Mouse (Mus musculus) forebrain, embryonic 16.5 days (tissue): ENCODE results near the gene Arih2. TPM values are rescaled to one million over a fixed set of nuclear protein-coding genes. Genes with fewer than 3 reads are reported as not detected.
"Not testable (repeated sequence)": the region's sequence is repeated elsewhere in the genome, so short reads cannot be mapped to it uniquely, and the experiment has no call there.

Source experiments
- ATAC-seq: fragments of 200-750 bp; cut with Nextera tagmentation; 2 replicates; pipeline ENCODE4 v1.8.0; 2017; ENCODE audit warnings: mild to moderate bottlenecking, moderate library complexity
- H3K27ac ChIP-seq: fragments of 300-500 bp; sonication (generic); 2 replicates; pipeline ENCODE4 v1.5.1; 2014; ENCODE audit warnings: low read length, control low read depth
- H3K27me3 ChIP-seq: fragments of 300-500 bp; sonication (generic); replicated peaks from 2 replicates; pipeline ENCODE4 v1.6.1; 2014; ENCODE audit warnings: low read length; ENCODE audit not compliant: control insufficient read depth, insufficient read depth
- H3K36me3 ChIP-seq: fragments of 300-500 bp; sonication (generic); 2 replicates; pipeline ENCODE4 v1.6.1; 2014; ENCODE audit not compliant: control insufficient read depth, insufficient read depth
- H3K4me1 ChIP-seq: fragments of 300-500 bp; sonication (generic); replicated peaks from 2 replicates; pipeline ENCODE4 v1.6.1; 2014; ENCODE audit warnings: low read length; ENCODE audit not compliant: control insufficient read depth, insufficient read depth
- H3K4me2 ChIP-seq: fragments of 300-500 bp; sonication (generic); 2 replicates; pipeline ENCODE4 v1.6.1; 2014; ENCODE audit warnings: mild to moderate bottlenecking, low read length, control low read depth
- H3K4me3 ChIP-seq: fragments of 300-500 bp; sonication (generic); replicated peaks from 2 replicates; pipeline ENCODE4 v1.5.1; 2014; ENCODE audit warnings: mild to moderate bottlenecking, low read length, control low read depth
- H3K9ac ChIP-seq: fragments of 300-500 bp; sonication (generic); replicated peaks from 2 replicates; pipeline ENCODE4 v1.6.1; 2014; ENCODE audit warnings: low read depth, low read length, control low read depth
- H3K9me3 ChIP-seq: fragments of 300-500 bp; sonication (generic); 2 replicates; pipeline ENCODE4 v1.6.1; 2016; ENCODE audit warnings: low read length; ENCODE audit not compliant: control insufficient read depth
- WGBS: fragments of 180-500 bp; shearing (Covaris S2); extraction: QIAGEN DNeasy Blood & Tissue Kit; methylation state at CpG from one replicate; pipeline ENCODE4 v1.1.7; 2014; 5-methylcytosine and 5-hydroxymethylcytosine counted together
- polyA plus RNA-seq: library from polyadenylated mRNA; unstranded; fragments of >200 nt; fragmentation: Nextera tagmentation; extraction: Ambion mirVana; gene quantifications from 2 replicates; pipeline ENCODE4 v1.2.1, GENCODE M21; 2015

Gene Arih2
- polyA plus RNA-seq, 1 experiment from 2014 or later = 61.8 TPM

DNA sequence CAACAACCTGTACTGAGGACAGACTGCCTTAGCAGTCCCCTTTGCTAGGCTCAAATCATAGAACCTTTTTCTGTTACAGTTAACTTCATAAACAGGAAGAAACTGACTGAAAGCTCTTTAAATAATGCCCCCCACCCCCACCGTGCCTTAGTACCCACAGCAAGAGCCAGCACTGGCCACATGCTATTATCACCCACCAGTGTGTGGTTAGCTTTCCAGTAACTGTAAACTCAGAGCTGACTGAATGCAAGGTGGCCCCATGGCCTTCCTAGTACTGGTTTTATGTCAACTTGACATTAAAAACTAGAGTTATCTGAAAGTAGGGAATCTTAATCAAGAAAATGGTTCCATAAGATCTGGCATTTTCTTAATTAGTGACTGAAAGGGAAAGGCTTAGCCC is 18.5 kb downstream of the Arih2 start:
- Histone ChIP-seq H3K27ac (no peak overlapping the region), H3K4me2 (no peak overlapping the region), H3K36me3 (no peaks in the 10 kb centered on the region), H3K4me1 (no peaks in the 10 kb centered on the region), H3K4me3 (no peak overlapping the region), H3K27me3 (no peaks in the 10 kb centered on the region), H3K9ac (no peak overlapping the region), H3K9me3 (no peaks in the 10 kb centered on the region)
- no peak for ATAC-seq
- 93% methylated on average over 1 of the region's 1 CpGs for WGBS

DNA sequence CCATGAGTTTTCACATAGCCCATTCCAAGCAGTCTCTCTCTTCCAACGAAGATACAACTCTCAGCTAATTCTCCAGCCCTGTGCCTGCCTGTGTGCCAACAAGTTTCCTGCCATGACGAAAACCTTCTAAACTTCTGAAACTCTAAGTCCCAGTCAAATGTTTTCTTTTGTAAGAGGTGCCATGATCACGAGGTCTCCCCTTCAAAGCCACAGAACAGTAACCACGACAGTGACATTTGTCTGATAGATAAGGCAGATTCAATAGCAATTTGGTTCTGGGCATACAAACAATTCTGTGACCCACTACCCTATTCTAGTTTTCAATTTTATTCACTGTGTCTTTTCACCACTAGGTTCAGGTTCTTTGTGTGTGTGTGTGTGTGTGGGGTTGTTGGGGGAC is 21.0 kb downstream of the Arih2 start:
- Histone ChIP-seq H3K9me3 (no peaks in the 10 kb centered on the region), H3K27me3 (no peaks in the 10 kb centered on the region), H3K36me3 (no peaks in the 10 kb centered on the region; the same call in 1 of the 2 replicates), H3K4me3 (no peak overlapping the region), H3K4me2 (no peak overlapping the region), H3K9ac (no peak overlapping the region), H3K27ac (no peak overlapping the region), H3K4me1 (no peaks in the 10 kb centered on the region)
- no peak for ATAC-seq
- WGBS = 86% methylated on average over 4 of the region's 4 CpGs

DNA sequence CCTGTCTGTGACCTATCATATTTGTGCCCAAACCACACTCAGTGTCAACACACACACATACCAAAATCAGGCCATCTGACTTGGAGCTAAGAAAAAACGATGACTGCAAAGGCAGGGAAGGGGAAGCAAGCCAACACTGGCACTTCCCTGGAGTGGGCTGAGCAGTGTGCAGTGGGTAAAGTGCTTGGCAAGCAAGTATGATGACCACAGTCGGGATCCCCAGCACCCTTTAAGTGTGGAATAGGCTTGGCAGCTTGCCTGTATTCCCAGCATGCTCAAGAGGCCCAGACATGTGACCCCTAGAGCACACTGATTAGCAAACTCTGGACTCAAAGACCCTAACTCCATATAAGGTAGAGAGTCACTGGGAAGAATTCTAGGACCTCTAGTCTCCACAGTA is 22.7 kb downstream of the Arih2 start:
- WGBS = 73% methylated on average over 2 of the region's 2 CpGs
- no peak for ATAC-seq

DNA sequence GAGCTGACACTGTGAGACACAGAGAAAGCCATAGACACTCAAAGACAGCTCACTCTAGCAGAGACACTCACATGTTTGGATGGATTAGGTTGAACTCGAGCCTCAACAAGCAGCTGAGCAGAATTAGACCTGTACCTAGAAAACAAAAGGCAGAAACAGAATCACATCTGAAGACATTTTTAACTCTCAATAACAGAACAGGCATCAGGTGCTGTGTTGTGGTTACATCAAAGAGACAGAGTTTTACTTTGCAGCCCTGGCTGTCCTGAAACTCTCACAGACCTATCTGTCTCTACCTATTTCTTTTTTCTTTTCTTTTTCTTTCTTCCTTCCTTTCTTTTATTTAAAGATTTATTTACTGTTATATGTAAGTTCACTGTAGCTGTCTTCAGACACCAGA is 31.9 kb downstream of the Arih2 start:
- Histone ChIP-seq H3K4me1 (no peaks in the 10 kb centered on the region), H3K9ac (no peak overlapping the region), H3K9me3 (no peaks in the 10 kb centered on the region), H3K27ac (no peak overlapping the region), H3K4me3 (no peak overlapping the region), H3K27me3 (no peaks in the 10 kb centered on the region), H3K4me2 (no peak overlapping the region), H3K36me3 (peaks cover 9% of the 10 kb centered on the region; the same call in 1 of the 2 replicates)
- no peak for ATAC-seq
- 90% methylated on average over 1 of the region's 1 CpGs for WGBS

More for the DNA sequence above, 22.7 kb downstream of the Arih2 start:
- H3K9me3 ChIP-seq = no peaks in the 10 kb centered on the region
- H3K9ac ChIP-seq = no peak overlapping the region
- no peaks in the 10 kb centered on the region; the same call in 1 of the 2 replicates for H3K36me3 ChIP-seq
- no peaks in the 10 kb centered on the region for H3K27me3 ChIP-seq
- no peaks in the 10 kb centered on the region for H3K4me1 ChIP-seq
- H3K27ac ChIP-seq = no peak overlapping the region
- no peak overlapping the region for H3K4me2 ChIP-seq
- H3K4me3 ChIP-seq = no peak overlapping the region

DNA sequence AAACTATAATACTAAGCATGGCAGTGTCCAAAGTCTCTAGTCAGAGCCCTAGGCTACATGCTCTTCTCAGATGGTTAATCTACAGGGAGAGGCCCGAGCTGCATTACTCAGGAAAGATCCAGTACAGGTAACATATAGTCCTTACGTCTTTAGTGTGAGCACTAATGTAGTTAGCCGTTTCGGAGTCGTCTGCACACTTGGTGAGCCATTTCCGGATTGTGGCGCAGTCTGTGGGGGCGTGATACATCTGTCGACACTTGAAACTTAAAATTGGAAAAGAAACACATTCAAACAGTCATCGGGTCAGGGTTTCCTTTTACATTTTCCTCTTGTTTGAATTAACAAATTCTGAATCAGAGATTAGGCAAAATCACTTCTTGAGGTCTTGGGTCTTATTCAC is 37.7 kb downstream of the Arih2 start:
- H3K27me3 ChIP-seq = no peaks in the 10 kb centered on the region
- WGBS = 93% methylated on average over 10 of the region's 10 CpGs
- H3K4me3 ChIP-seq = no peak overlapping the region
- no peak overlapping the region for H3K27ac ChIP-seq
- H3K4me1 ChIP-seq = no peaks in the 10 kb centered on the region
- no peak overlapping the region for H3K4me2 ChIP-seq
- H3K36me3 ChIP-seq = peaks cover 29% of the 10 kb centered on the region
- no peak overlapping the region for H3K9ac ChIP-seq
- no peaks in the 10 kb centered on the region for H3K9me3 ChIP-seq
- ATAC-seq = no peak

DNA sequence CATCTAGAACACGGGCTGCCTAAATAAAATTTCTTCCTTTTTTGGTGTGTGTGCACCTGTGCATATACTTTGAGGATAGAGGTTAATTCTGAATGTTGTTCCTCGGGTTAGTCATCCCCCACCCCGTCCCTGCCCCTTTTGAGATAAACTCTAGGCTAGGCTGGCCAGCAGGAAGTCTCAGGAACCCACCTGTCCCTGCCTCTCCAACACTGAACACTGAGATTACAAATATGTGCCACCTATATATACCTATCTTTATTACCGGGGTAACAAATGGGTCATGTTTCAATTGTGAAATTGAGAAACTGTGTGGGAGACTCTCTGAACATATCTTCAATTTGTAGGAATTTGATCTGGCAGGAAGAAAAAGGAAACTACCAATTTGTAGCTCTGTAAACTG is 40.3 kb downstream of the Arih2 start:
- Histone ChIP-seq H3K27me3 (no peaks in the 10 kb centered on the region), H3K27ac (no peak overlapping the region), H3K4me1 (no peaks in the 10 kb centered on the region), H3K9me3 (no peaks in the 10 kb centered on the region), H3K4me3 (no peak overlapping the region), H3K4me2 (no peak overlapping the region), H3K9ac (no peak overlapping the region), H3K36me3 (peaks cover 40% of the 10 kb centered on the region)
- no peak for ATAC-seq
- 98% methylated on average over 4 of the region's 4 CpGs for WGBS

DNA sequence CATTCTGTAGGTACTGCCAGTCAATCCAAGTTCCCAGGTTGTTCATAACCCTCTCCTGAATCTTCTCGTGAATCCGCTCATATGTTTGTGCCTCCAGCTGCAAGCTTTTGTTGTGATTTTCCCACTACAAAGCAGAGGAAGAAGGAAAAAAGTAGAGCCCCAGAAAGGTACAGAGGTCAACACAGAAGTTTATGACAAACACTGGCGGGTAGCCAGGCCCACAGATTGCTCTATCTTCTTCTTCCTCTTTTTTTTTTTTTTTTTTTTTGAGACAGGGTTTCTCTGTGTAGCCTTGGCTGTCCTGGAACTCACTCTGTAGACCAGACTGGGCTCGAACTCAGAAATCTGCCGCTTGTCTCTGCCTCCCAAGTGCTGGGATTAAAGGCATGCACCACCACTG is 41.3 kb downstream of the Arih2 start:
- H3K4me2 ChIP-seq, ATAC-seq, H3K27me3 ChIP-seq, H3K4me1 ChIP-seq, H3K27ac ChIP-seq, H3K4me3 ChIP-seq, H3K9ac ChIP-seq, H3K9me3 ChIP-seq: not testable (repeated sequence)
- H3K36me3 ChIP-seq = peaks cover 43% of the 10 kb centered on the region
- WGBS = 92% methylated on average over 5 of the region's 5 CpGs

DNA sequence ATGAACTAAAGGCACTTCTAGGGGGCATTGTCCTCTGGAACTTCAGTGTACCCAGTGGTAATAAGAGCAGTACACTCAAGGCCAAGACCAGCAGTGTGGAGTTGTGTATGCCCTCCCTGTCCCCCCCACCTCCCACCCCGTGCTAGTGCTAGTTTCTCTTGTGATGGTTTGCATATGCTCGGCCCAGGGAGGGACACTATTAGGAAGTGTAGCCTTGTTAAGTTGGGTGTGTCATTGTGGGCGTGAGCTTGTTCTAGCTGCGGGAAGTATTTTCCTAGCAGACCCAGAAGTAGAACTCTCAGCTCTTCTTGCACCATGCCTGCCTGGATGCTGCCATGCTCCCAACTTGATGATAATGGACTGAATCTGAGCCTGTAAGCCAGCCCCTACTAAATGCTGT is 47.2 kb downstream of the Arih2 start:
- no peak overlapping the region for H3K4me3 ChIP-seq
- no peaks in the 10 kb centered on the region for H3K27me3 ChIP-seq
- no peak overlapping the region for H3K9ac ChIP-seq
- no peak overlapping the region for H3K27ac ChIP-seq
- no peaks in the 10 kb centered on the region for H3K9me3 ChIP-seq
- WGBS = 92% methylated on average over 4 of the region's 4 CpGs
- no peak for ATAC-seq
- peaks cover 5% of the 10 kb centered on the region for H3K4me1 ChIP-seq
- peaks cover 20% of the 10 kb centered on the region for H3K36me3 ChIP-seq
- H3K4me2 ChIP-seq = no peak overlapping the region

DNA sequence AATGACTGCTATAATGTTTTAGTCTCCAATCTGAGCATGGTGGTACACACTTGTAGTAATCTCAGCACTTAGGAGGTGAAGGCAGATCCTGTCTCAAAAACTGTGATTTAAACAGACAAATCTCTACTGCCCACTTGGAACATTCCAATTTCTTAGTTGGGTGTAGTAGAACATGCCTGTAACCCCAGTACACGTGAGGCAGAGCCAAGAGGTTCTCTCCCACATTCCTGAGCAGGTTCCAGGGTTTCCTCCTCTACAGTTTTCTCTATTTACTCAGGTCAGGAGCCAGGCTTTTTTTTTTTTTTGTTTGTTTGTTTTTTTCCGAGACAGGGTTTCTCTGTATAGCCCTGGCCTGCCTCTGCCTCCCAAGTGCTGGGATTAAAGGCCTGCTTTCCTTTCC is 49.2 kb downstream of the Arih2 start:
- Histone ChIP-seq H3K36me3 (peaks cover 7% of the 10 kb centered on the region; the same call in 1 of the 2 replicates), H3K27ac (no peak overlapping the region), H3K4me1 (peaks cover 13% of the 10 kb centered on the region), H3K9me3 (no peaks in the 10 kb centered on the region), H3K9ac (no peak overlapping the region), H3K27me3 (no peaks in the 10 kb centered on the region), H3K4me2 (no peak overlapping the region), H3K4me3 (no peak overlapping the region)
- no peak for ATAC-seq
- 86% methylated on average over 2 of the region's 2 CpGs for WGBS

DNA sequence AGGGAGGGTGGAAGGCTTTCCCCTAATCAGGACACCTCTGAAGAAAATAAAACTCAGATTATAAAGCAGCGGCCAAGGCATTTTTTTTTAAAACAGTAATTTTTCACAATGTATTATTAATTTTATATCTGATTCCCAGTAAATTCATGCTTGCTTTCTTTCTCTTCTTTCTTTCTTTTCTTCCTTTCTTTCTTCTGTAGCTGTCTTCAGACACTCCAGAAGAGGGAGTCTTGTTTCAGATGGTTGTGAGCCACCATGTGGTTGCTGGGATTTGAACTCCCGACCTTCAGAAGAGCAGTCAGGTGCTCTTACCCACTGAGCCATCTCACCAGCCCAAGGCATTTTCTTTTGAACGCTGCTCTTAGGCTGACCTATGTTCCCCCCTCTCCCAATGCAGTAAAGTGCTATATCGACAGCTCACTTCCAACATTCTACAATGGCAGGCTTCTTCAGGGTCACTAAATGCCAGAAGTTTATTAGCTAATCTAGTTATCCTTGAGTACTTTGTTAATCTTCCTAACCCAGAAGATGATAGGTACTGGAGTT is 50.1 kb downstream of the Arih2 start:
- H3K27ac ChIP-seq = no peak overlapping the region
- WGBS = 77% methylated on average over 4 of the region's 4 CpGs
- no peak overlapping the region for H3K4me3 ChIP-seq
- peaks cover 13% of the 10 kb centered on the region for H3K4me1 ChIP-seq
- no peaks in the 10 kb centered on the region for H3K27me3 ChIP-seq
- no peaks in the 10 kb centered on the region for H3K9me3 ChIP-seq
- H3K9ac ChIP-seq = no peak overlapping the region
- H3K4me2 ChIP-seq = no peak overlapping the region
- no peak for ATAC-seq
- H3K36me3 ChIP-seq = peaks cover 4% of the 10 kb centered on the region; the same call in 1 of the 2 replicates
